10 mouse cellular contexts compared by ENCODE assay signal in the genomic region with DNA sequence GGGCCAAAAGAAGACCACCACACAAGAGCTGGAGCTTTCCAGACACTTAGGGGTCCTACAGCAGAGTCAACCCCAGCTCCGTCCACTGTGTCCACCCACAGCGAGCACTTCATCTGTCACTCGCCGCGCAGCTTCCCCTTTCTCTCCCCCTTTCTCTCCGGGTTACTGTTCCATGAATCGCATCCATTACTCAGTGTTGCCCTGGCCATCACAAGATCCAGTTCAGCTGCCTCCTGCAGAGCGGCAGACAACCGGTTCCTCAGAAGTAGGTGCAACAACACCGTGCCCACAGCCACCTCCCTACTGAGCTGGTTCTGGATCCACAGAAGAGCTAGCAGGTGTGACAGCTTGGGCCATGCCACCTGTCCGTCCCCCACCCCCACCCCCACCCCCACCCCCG.
DNase-seq lines count a peak whose midpoint lies in the region; ATAC-seq and TF ChIP-seq lines count a peak whose summit lies in the region.
"Had no signal": no experiment of that assay in that cellular context is flagged by ENCODE, and none has a peak within 500 bp of the region (broad histone marks: within the 10 kb centered on the region; RNA-seq: fewer than 3 reads in every experiment).

No protein-coding gene starts in this region.

- H3K9ac ChIP-seq in hindbrain, embryonic 13.5 days: no peak overlapping the region
- no peak overlapping the region for H3K9ac ChIP-seq in lung, postnatal 0 days (replicated peaks; ENCODE audit: low read depth)

- ATAC-seq in hindbrain, embryonic 13.5 days (ENCODE audit: low FRiP score): no peak
- ATAC-seq in megakaryocyte progenitor cell, adult 5-6 weeks (replicated peaks; ENCODE audit: poor library complexity): peak; percentile 59
- ATAC-seq in lung, postnatal 0 days: no peak

- H3K4me3 ChIP-seq in kidney, adult 2 months (ENCODE audit: insufficient read depth, low read depth, low read length): no peak overlapping the region
- no peak overlapping the region; the same call in 1 of the 2 replicates for H3K4me3 ChIP-seq in hindbrain, embryonic 13.5 days
- H3K4me3 ChIP-seq in lung, postnatal 0 days (ENCODE audit: low read depth, low read length): no peak overlapping the region
- H3K4me3 ChIP-seq: heart, adult 2 months had no signal

- no peaks in the 10 kb centered on the region for H3K27me3 ChIP-seq in kidney, adult 2 months (replicated peaks; ENCODE audit: control insufficient read depth, insufficient read depth, low read length)
- peaks cover 13% of the 10 kb centered on the region for H3K27me3 ChIP-seq in hindbrain, embryonic 13.5 days
- peaks cover 7% of the 10 kb centered on the region; the same call in 1 of the 2 replicates for H3K27me3 ChIP-seq in lung, postnatal 0 days (replicated peaks; ENCODE audit: insufficient read depth, low read length)

- 25% methylated on average over 12 of the region's 12 CpGs for WGBS in kidney, adult 2 months
- 13% methylated on average over 12 of the region's 12 CpGs for WGBS in hindbrain, embryonic 13.5 days
- 19% methylated on average over 12 of the region's 12 CpGs for WGBS in lung, postnatal 0 days

- peak; percentile 18 for DNase-seq in kidney, adult 2 months
- no peak for DNase-seq in kidney, adult 18-20 months
- peak; percentile 89 for DNase-seq in cerebellum, adult 9-11 months
- DNase-seq in lung, postnatal 0 days (ENCODE audit: low spot score): no peak
- no peak for DNase-seq in right cerebral cortex, postnatal 36 days (ENCODE audit: low spot score in 2 of 2)
- DNase-seq in left cerebral cortex, postnatal 25 days (ENCODE audit: low spot score in 2 of 2): no peak

- intact Hi-C loops in left cerebral cortex, postnatal 25 days (cut with DNase I): no loop called here

- no peak overlapping the region for H3K27ac ChIP-seq in kidney, adult 2 months (ENCODE audit: insufficient read depth, low read depth, low read length)
- H3K27ac ChIP-seq in hindbrain, embryonic 13.5 days: no peak overlapping the region
- H3K27ac ChIP-seq in lung, postnatal 0 days (ENCODE audit: low read length): no peak overlapping the region
- H3K27ac ChIP-seq: heart, adult 2 months had no signal

- H3K36me3 ChIP-seq in kidney, adult 2 months (ENCODE audit: control insufficient read depth, insufficient read depth, low read length): no peaks in the 10 kb centered on the region
- no peaks in the 10 kb centered on the region; the same call in 1 of the 2 replicates for H3K36me3 ChIP-seq in hindbrain, embryonic 13.5 days
- no peaks in the 10 kb centered on the region for H3K36me3 ChIP-seq in lung, postnatal 0 days (ENCODE audit: insufficient read depth, low read length)
- H3K36me3 ChIP-seq: G1E had no signal

- 0 out of 2 replicates have a peak, but pooled peaks cover 2% of the 10 kb centered on the region for H3K4me1 ChIP-seq in kidney, adult 2 months (ENCODE audit: control insufficient read depth, insufficient read depth, low read length)
- peaks cover 37% of the 10 kb centered on the region for H3K4me1 ChIP-seq in hindbrain, embryonic 13.5 days (replicated peaks)
- peaks cover 3% of the 10 kb centered on the region; the same call in 1 of the 2 replicates for H3K4me1 ChIP-seq in lung, postnatal 0 days (ENCODE audit: insufficient read depth, low read depth, low read length)

- no peak for TF ChIP-seq POLR2A in kidney, adult 2 months (IDR thresholded peaks at IDR 0.05; ENCODE audit: low read depth, low read length)

- no peak for TF ChIP-seq EP300 in lung, postnatal 0 days (IDR thresholded peaks at IDR 0.05)

- no peak for TF ChIP-seq CTCF in kidney, adult 2 months (conservative IDR thresholded peaks at IDR 0.05; ENCODE audit: insufficient read depth, insufficient read length, low read depth, low read length)
- no peak for TF ChIP-seq CTCF in lung, postnatal 0 days (IDR thresholded peaks at IDR 0.05)

- no peaks in the 10 kb centered on the region for H3K9me3 ChIP-seq in hindbrain, embryonic 13.5 days
- no peaks in the 10 kb centered on the region for H3K9me3 ChIP-seq in lung, postnatal 0 days (ENCODE audit: low read length)

- H3K4me2 ChIP-seq in hindbrain, embryonic 13.5 days: peak overlapping the region; percentile 21; the same call in 1 of the 2 replicates
- no peak overlapping the region for H3K4me2 ChIP-seq in lung, postnatal 0 days (replicated peaks; ENCODE audit: low read depth, low read length)

Comparison
In these comparisons a context has a peak if more than half of its experiments do, and no peak if none do; other contexts are left out.
1. DNase-seq: peak in kidney, adult 2 months (single experiment) and cerebellum, adult 9-11 months (single experiment); none in kidney, adult 18-20 months (single experiment), lung, postnatal 0 days (single experiment), right cerebral cortex, postnatal 36 days (0 of 2) and left cerebral cortex, postnatal 25 days (0 of 2).